Mouse (Mus musculus) olfactory bulb, adult 2 months (tissue): ENCODE measurements around the gene Sytl3.

Experiments used
- CTCF ChIP-seq: fragments of 200-500 bp; IDR thresholded peaks from 2 replicates; pipeline ENCODE4 v1.5.1; 2012; ENCODE audit warnings: low read depth, mild to moderate bottlenecking, low read length, moderate library complexity; ENCODE audit not compliant: insufficient read depth
- POLR2A ChIP-seq: fragments of 200-500 bp; IDR thresholded peaks from 2 replicates; pipeline ENCODE4 v1.6.1; 2012; ENCODE audit warnings: mild to moderate bottlenecking, low read depth, low read length, moderate library complexity; ENCODE audit not compliant: insufficient read depth

DNA sequence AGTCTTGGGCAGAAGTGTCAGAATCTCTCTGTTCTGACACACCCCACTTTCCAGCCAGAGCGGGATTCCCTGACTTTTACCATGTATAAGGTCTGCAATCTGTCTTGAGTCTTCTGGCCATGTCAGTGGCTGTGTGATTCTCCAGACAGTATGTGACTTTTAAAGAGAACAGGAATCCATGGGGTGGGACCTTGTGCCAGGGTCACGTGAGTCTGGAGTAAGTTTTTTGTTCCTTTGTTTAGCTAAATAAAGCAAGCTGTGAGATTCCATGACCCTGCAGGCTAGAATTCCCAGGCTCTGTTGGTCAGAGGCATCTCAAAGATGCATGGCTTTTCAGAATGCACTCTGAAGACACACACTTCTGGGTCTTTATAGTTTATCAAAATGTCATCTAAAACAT, 107.0 kb downstream of the Sytl3 start:
- TF ChIP-seq CTCF (no peak), POLR2A (no peak)
